Mouse (Mus musculus) ovary, adult 18-20 months (tissue): Measurements from ENCODE around the gene Xaf1.
"Not testable (repeated sequence)": the region's sequence is repeated elsewhere in the genome, so short reads cannot be mapped to it uniquely, and the experiment has no call there.

ENCODE experiments used
- DNase-seq: peaks from one replicate; pipeline ENCODE4 v3.0.0; 2022; ENCODE audit warnings: low spot score, mixed read lengths

Gene Xaf1

DNA sequence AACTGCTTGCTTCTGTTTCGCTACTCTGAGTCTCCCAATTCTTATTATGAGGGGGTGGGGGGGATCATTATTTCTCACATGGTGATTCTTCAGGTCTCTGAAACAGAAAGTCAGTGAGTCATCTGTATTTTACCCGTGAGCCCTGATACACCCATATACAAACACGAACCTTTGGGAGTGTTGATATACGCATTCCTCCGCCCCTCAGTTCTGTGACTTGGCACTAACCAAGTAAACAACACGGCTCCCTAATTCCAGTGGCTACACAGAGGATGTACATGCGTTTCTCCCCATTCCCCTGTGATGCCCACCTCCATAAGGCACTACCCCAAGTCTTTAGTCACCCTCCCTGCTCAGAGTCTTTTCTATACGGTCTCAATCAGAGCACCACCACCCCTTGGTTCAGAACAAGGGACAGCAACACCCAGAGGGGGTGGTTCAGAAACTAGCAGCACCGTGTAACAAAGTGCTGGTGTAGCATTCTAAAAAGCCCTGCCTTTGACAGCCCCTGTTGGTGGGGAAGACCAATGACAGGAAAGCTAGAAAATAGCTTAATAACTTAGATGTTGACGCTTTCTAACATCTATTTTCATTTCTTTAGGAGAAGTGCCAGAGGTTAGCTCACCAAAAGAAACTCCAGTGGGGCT, 10.0 kb downstream of the Xaf1 start:
- DNase-seq: no peak

DNA sequence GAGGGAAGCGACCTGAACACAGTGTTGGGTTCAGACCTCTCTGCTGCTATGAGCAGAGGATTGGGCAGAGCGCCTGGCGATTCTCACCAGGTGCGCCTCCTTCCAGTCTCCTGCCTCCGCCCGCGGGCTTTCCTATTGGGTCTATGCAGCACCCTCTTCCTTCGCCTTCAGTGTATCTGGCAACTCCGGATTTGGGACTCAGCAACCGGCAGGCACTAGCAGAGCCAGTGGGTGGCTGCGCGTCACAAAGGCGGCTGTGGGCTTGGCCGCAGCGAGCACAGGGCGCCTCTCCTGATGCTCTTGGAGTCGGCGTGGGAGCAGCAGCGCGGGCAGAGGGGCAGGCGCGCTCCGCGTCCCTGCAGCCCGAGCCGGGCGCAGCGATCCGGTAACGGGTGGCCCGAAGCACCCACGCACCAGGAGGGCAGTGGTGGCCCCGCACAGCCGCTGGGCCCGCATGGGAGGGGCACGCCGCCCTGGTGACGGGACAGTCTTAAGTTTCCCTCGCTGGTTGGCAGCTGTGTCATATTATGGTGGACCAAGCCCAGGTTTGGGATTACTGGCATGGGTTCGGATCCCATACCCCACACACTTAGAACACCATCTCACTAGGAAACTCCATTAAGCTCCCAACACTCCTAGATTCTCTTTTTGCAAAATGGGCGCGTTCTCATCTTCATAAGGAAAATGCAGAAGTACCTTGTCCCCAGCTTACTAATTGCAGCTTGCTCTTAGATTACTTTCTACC, 12.9 kb downstream of the Xaf1 start, which contains the start of gene Fbxo39:
Fbxo39 (plus strand) TSS at position 294 of the 745 bp plus-strand sequence.
- DNase-seq: no peak

DNA sequence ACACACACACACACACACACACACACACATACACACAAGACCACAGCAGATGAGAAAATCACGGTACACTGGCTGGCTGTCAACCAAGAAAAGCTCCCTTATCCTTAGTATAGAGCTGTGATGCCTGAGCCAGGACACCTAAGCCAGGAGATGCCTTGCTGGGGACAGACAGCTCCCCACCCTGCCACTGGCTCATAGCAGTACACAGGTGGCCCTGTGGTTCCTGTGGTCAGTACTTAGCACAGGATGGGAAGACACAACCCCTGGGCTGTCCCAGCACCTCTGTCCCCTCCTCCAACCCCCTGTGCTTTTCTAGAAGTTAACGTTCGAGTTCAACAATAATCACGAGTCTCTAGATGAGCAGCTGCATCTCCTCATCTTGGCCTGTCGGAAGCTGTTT, 16.6 kb downstream of the Xaf1 start:
- no peak for DNase-seq

DNA sequence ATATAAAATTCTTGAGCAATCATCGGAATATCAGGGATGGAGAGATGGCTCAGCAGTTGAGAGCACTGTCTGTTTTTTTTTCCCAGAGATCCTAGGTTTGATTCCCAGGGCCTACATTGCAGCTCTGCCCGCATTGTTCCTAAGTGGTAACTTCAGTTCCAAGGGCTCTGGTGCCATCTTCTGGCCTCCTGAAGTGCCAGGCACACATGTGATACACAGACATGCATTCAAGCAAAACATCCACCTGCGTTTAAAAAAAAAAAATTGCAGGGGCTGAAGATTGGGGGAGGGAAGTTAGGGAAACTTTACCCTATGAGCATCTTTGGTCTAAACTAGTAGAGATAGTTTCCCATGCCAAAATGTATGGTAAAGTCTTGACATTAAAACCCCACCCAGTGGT, 23.0 kb downstream of the Xaf1 start:
- no peak for DNase-seq

DNA sequence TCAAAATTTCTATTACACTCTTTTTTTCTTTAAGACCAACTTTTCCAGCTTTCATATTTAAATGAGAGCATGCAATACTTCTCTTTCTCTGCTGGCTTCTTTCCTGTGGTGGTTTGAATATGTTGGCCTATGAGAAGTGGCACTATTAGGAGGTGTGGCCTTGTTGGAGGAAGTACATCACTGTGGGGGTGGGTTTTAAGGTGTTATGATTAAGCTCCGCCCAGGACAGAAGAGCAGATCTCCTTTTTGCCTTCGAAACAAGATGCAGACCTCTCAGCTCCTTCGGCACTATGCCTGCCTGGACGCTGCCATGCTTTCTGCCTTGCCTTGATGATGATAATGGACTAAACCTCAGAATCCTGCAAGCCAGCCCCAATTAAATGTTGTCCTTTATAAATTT, 24.3 kb downstream of the Xaf1 start:
- no peak for DNase-seq

DNA sequence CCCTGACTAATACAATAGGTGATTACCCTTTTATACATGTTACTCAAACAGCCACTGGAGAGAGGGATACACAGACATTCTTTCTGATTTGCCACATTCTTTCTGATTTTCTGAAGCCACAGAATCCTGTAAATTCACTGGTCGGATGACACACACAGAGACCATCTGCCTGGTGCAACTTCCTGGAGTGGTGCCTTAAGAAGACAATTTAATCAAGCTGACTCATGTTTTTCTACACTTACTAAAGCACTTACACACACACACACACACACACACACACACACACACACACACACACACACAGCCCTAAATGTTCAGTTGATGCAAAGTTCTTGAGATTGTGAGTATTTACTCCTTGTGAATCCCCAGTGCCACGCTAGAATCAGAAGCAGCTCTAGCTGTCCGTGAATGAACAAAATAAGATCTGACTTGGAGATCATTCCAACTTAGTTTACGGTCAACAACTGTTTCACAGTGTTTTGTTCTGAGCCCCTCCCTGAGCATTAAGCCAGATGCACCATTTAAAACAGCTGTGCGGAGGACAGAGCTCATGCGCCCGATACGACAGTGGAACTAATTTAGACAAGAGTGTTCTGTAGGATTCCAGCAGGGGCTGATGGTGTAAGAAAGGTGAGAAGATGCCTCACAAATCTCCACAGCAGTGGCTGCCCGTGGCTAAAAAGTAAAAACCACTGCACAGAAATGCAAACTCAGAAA, 31.7 kb downstream of the Xaf1 start:
- no peak for DNase-seq

DNA sequence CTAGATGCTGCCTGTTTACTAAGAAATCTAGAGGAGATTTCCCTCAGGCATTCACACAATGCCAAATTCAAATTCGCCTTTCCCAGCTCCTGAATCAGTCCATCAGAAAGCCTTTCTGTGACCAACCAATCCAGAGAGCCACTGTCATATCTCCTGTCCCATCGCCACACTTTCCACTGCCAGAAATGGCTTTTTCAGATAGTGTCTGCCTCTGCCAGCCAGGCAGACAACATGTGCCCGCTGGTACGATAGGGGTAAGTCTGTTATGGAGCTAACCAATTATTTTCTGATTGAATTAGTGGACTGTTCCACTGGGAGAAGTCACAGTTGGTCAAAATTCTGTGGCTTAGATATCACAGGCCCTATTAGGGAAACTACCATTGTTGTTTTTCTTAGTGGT, 33.2 kb downstream of the Xaf1 start:
- DNase-seq: no peak

DNA sequence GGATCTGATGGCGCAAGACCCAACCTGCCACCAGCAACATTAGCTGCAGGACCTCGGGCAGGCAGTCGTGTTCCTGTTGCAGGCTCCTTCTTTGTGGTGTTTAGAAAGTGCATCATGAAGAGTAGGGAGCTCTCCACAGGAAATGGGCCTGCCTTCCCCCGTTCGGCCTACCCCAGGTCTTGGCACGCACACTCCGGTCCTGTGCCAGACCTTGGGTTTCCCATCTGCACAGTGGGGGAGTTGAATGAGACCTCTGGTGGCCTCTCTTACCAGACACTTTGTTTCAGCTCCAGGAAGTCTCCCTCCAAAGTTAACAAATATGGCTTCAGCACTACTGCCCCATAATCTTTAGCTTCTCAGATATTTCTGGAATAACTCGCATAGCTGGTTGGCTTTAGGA, 35.3 kb downstream of the Xaf1 start:
- no peak for DNase-seq

DNA sequence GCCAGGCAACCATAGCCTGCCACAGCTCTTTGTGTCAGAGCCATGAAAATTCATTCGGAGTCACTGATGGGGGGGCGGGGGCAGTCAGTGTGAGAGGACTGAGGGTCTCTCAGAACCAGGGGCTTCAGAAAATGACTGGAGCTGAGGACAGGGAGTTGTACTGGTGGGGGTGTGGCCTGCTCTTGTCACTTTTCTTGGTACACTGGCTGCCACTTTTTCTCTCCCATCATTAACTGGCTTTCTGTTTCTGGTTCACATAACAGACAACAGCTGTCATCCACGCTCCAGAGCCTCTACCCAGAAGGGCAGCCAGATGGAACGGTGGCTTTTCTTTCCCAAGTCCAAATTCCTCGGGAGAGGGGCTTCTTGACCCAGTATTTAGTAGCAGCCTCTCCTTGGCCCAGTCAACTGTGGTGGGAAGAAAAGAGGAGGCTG, 37.0 kb downstream of the Xaf1 start:
- no peak for DNase-seq

DNA sequence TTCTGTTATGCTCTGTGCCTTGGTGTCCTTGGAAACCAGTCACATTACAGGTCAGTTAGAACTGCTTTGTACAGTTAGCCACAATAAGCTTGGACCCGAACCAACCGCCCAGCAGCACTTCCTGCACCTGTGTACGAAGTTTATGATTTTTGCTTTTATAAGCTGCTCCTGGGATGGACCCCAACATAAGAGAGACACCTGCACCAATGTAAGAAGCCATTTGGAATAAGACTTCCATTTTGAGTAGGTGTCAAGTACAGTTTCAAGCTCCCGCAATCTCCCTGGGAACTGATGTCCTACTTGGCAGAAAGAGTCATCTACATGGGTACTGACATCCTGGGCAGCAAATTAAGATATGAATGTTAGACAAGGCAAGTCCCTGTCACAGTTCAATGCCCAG, 38.3 kb downstream of the Xaf1 start:
- no peak for DNase-seq

DNA sequence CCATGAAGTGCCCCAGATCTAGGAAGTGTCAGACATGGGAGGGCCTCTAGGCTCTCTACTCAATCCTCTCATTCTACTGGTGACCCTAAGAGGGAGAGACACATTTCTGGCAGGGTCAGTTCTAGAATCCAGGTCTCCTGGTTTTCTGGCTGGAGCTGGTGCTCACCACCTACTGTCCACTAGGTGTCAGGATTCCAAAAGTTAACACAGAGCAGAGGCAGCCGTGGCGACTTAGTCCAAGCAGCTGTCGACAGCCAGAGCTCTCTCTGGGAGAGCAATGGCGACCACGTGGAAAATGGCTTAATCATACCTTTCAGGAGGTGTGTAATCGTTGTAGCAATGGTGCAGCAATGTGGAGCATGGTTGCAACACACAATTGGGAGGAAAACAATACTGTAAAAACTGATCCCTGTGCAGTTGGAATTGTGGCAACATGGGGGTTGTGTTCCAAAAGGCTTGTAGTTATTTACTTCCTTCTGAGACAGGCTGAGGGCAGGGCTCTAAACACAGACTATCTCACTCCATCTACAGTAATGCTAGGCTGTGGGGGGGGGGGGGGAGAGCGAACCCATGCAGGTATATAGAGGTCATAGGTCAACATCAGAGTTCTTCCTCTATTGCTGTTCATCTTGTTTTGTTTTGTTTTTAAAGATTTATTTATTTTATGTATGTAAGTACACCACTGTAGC, 41.3 kb downstream of the Xaf1 start:
- DNase-seq: peak; percentile 35

DNA sequence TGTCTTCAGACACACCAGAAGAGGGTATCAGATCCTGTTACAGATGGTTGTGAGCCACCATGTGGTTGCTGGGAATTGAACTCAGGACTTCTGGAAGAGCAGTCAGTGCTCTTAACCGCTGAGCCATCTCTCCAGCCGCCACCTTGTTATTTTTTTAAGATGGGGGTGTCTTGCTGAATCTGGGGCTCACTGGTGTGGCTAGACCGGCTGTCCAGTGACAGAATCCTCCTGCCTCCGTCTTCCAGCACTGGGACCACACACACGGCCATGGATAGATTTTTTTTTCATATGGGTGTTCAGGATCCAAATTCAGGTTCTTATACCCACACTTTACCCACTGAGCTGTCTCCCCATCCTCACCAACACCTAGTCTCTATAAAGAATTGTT, 41.8 kb downstream of the Xaf1 start:
- not testable (repeated sequence) for DNase-seq

DNA sequence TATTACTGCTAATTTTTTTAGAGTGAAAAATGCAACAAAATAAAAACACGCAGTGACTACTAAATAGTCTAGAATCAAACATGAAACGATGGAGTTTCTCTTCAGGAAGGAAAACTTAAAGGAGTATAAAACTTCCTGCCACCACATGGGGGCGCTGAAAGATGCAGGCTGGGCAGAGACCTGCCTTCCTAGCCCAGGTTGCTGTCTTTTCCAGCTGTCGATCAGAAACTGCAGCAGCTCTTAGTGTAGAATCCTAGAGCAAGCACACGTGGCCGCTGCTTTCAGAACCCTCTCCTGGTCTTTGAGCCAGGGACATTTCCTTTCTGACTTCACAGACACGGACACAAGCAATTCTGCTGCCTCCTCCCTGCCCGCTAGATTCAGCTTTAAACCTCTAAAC, 42.5 kb downstream of the Xaf1 start:
- no peak for DNase-seq

DNA sequence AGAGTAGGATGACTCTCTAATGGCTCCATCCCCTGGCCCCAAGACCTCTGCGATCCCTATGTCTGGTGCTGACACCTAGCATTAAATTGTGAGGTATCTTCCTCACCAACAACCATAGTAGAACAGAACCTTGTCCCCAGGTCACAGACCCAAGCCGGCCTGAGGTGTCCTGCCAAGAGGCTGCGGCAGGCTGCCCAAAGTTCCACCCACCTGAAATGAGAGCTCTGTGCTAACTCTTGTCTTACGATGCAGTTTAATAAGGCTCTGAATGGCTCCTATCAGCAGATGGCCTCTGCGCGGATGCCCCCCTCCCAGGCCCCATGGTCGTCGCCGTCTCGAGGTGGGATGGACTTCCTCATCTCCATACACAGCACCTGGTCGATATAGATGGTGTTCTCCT, 43.1 kb downstream of the Xaf1 start:
- DNase-seq: no peak

DNA sequence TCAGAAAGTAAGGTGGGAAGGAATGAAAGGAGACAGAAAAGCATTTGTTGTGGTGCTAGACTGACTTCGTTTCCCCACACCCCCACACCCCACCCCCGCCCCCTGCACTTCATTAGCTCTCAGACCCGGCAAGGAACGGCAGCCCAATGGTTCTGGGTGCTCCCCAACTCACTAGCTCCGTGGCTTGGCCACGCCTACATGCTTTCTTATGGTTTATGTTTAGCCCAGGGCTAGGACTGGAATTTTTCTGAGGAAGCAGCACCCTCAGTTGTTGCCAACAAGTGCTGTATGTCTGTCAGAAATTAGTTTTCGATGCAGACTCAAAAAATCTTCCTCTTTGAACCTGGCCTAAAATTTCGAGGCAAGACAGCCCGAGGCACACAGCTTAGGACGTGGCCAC, 47.1 kb downstream of the Xaf1 start:
- DNase-seq: no peak

DNA sequence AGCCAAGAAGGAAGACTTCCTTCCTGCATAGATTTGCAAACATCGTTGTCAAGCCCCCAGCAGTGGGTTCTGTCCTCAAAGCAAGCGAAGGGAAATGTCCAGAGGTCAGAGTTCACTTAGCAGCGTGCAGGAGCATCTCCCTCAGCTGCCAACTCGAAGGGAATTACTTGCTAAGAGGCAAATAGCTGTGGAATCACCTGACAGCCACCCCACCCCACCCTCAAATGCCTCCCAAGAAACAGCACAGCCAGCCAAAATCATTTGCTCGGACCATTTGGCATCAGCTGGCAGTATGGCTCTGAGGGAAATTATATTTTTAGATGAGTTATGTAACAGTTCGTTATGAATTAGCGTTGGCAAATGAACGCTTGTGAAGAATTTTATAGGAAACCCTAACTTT, 47.6 kb downstream of the Xaf1 start:
- no peak for DNase-seq

DNA sequence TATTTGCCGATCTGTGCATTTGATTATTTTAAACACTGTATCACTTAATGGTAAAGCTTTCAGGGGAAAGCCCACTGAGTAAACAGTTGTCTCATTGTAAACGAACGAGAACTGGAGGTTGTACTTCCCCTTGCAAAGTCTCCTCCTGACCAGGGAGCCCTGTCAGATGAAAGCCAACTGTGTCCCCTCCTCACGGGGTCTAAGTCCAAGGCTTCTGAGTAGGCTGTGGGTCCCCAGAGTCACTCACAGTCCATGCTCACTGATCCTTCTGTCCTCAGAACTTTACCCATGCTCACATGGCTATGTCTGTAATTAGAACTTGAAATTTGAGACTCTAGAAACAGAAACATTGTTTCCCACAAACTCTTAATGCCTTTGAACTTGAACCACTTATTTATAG, 48.2 kb downstream of the Xaf1 start:
- DNase-seq: no peak

DNA sequence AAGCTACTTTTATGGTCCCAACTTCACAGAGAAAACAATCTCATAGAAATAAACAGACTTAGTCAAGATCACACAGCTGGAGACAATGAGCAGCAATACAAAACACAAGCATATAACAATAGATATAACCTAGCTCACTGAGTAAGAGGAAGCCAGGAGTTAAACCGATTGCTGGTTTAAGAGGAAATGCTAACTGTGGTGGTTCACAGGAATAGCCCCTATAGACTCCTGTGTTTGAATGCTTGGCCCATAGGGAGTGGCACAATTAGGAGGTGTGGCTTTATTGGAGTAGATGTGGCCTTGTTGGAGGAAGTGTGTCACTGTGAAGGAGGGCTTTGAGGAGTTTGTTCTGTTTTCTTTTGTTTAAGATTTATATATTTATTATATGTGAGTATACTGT, 50.8 kb downstream of the Xaf1 start:
- DNase-seq: no peak

DNA sequence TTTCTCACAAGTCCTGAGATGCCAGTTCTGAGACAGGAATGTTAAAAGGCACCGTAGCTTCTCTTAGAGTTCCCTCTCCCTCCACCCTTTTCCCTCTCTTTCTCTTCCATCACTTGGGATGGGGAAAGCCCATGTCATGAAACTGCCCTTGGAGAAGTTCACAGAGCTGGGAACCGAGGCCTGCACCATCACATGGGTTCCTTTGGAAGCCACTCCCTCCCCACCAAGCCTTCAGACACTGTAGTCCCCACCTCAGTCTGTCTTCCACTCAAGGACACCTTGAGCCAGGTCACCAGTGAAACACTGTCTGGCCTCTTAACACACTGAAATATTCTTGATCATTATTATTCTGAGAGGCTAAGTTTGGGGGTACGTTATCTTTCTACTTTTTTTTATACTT, 51.8 kb downstream of the Xaf1 start:
- DNase-seq: no peak

DNA sequence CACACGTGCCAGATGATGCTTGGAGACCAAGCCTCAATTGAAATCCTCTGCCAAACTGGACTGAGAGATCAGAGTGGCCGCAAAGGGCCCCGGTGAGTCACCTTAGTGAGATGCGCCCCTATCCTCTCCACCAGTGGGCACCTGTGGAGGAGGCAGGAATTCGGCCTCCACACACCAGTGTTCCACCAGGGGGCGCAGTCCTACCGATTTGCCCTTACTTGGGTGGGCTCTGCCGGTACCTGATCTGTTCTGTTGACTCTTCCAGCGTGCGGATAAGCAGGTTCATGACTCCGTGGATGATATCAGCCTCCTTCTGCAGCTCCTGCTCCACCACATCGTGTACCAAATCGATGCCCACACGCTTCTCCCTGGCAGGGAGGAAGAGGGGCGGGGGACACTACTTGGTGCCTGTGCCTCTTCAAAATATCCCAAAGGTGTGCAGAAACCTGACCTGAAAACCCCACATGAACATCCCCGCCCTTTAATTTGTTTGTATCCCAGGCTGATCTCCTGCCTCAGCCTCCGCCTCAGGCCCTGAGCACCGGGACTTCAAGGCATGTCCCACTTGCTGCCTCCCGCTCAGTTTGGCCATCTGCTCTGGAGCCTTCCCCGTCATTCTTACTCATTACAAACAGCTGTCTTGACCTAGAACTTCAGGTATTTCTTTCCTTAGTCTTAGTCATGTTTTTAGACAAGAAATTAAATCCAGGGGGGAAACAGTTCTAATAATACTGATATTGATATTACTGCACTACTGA, 53.7 kb downstream of the Xaf1 start:
- no peak for DNase-seq

DNA sequence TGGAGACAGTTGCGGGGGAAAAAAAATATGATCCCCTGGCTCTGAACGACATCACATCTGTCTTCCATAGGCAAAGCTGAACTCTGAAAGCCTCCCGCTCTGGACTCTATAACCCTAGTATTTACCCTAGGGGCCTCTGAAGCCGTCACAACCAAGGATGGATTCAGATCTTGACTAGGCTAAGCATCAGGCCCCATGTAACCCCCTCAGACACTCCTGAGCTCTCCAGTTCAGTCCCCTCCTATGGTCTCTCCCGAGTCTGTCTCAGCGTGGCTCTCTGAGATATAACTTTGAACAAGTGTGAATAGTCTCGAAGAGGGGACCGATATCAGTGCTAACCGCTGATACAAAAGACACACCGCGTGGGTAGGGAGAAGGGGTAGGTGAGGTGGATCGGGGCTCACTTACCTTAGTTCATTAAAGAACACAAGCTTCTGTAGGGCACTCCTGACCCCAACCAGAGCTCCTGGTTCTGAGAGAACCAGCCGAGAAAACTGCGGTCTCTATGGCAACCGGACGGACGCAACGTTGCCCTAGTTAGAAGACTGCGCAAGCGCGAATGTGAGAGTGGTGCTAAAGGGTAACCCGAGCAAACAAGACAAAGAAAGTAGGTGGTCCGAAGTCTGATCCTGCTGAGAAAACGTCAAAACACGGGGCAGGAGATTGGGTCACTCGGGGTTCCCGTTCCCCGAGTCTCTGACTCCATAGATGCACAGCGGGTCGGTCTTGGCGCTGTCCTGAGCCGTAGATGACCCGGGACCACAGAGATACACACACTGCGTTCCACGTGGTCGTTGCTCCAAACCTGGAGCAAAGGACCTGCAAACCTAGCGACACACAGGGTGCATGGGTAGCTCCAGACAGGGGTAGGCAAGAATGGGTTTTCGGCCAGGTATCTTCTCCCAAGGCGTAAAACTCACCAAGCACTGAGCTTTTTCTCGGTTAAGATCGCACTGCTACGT, 60.2 kb downstream of the Xaf1 start:
- peak; percentile 64 for DNase-seq
